Mouse (Mus musculus) ES-E14 (cell line): ENCODE data around the gene Mrpl33.

Source experiments
- CHD2 ChIP-seq: IDR thresholded peaks from 2 replicates; pipeline ENCODE4 v1.6.1; 2014; ENCODE audit warnings: mild to moderate bottlenecking, low read depth, low read length, inconsistent platforms
- HCFC1 ChIP-seq: IDR thresholded peaks from 2 replicates; pipeline ENCODE4 v1.6.1; 2012; ENCODE audit warnings: low read length, inconsistent platforms, borderline replicate concordance; ENCODE audit not compliant: insufficient read depth
- MAFK ChIP-seq: IDR thresholded peaks from 2 replicates; pipeline ENCODE4 v1.6.1; 2014; ENCODE audit warnings: mild to moderate bottlenecking, low read depth, low read length, inconsistent platforms; ENCODE audit not compliant: insufficient read depth

DNA sequence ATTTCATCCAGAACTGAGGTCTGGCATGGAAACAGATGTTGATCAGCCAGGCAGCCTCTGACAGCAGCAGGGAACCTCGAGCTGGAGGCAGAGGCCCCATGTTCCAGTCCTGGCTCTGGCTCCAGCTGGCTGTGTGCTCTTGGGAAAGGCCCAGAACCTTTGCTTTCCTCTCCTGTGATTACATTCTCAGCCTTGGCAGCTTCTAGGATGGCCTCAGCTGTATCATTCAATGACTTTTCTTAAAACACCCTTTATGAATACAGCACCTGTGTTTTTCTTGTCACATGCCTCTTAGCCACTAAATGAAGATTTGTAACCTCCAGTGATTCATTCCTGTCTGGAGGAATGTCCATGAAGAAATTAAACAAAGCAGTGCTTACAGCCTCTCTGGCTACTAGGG is 69.4 kb downstream of the Mrpl33 start:
- TF ChIP-seq MAFK (no peak), HCFC1 (no peak), CHD2 (no peak)
